Mouse (Mus musculus) neural tube, embryonic 13.5 days (tissue): ENCODE measurements at regions not wholly inside any gene's neighbourhood (a gene's known extent, or its start where the extent isn't known, plus 50 kb on each side); places are given as distances from the start of the nearest gene placed in this dataset. TPM values are rescaled to one million over a fixed set of nuclear protein-coding genes. Genes with fewer than 3 reads are reported as not detected.
A peak's percentile ranks its signal among the peaks of the same experiment; 100 is the strongest.

ENCODE experiments used
- ATAC-seq: fragments of 200-750 bp; cut with Nextera tagmentation; 2 replicates; pipeline ENCODE4 v1.8.0; 2017; ENCODE audit warnings: low read depth, mild to moderate bottlenecking, moderate TSS enrichment, moderate library complexity
- H3K27ac ChIP-seq: fragments of 300-500 bp; sonication (generic); replicated peaks from 2 replicates; pipeline ENCODE4 v1.5.1; 2015; ENCODE audit warnings: moderate library complexity, mild to moderate bottlenecking, inconsistent platforms
- H3K27me3 ChIP-seq: fragments of 300-500 bp; sonication (generic); 2 replicates; pipeline ENCODE4 v1.6.1; 2015; ENCODE audit warnings: mild to moderate bottlenecking, inconsistent platforms
- H3K36me3 ChIP-seq: fragments of 300-500 bp; sonication (generic); 2 replicates; pipeline ENCODE4 v1.6.1; 2015; ENCODE audit warnings: mild to moderate bottlenecking, inconsistent platforms
- H3K4me1 ChIP-seq: fragments of 300-500 bp; sonication (generic); replicated peaks from 2 replicates; pipeline ENCODE4 v1.6.1; 2015; ENCODE audit warnings: inconsistent platforms
- H3K4me2 ChIP-seq: fragments of 300-500 bp; sonication (generic); 2 replicates; pipeline ENCODE4 v1.6.1; 2015; ENCODE audit warnings: inconsistent platforms, mild to moderate bottlenecking, moderate library complexity
- H3K4me3 ChIP-seq: fragments of 300-500 bp; sonication (generic); 2 replicates; pipeline ENCODE4 v1.5.1; 2015; ENCODE audit warnings: mild to moderate bottlenecking, inconsistent platforms
- H3K9ac ChIP-seq: fragments of 300-500 bp; sonication (generic); 2 replicates; pipeline ENCODE4 v1.6.1; 2015; ENCODE audit warnings: moderate library complexity, mild to moderate bottlenecking, inconsistent platforms
- H3K9me3 ChIP-seq: fragments of 300-500 bp; sonication (generic); 2 replicates; pipeline ENCODE4 v1.6.1; 2016; ENCODE audit warnings: inconsistent platforms
- WGBS: fragments of 180-500 bp; shearing (Covaris S2); methylation state at CpG from one replicate; pipeline ENCODE4 v1.1.7; 2015; 5-methylcytosine and 5-hydroxymethylcytosine counted together
- microRNA-seq: library from miRNA; unstranded; fragments of <30 nt; microRNA quantifications from one replicate; pipeline ENCODE4, GENCODE M21; 2016

GRCm38 (mm10) chr13:6473401-6474190 lies 74.4 kb upstream of the Pitrm1 start:
- 24% methylated on average over 12 of the region's 12 CpGs for WGBS
- Histone ChIP-seq H3K9ac (0 out of 2 replicates have a peak overlapping the region, but pooled peaks have one; percentile 17), H3K27ac (peak overlapping the region; percentile 75), H3K27me3 (no peaks in the 10 kb centered on the region), H3K4me1 (peaks cover 36% of the 10 kb centered on the region), H3K9me3 (no peaks in the 10 kb centered on the region), H3K4me2 (0 out of 2 replicates have a peak overlapping the region, but pooled peaks have one; percentile 7), H3K4me3 (no peak overlapping the region), H3K36me3 (no peaks in the 10 kb centered on the region)
- peak; percentile 80 for ATAC-seq

- Histone ChIP-seq H3K36me3 (no peaks in the 10 kb centered on the region), H3K27me3 (no peaks in the 10 kb centered on the region), H3K4me1 (no peaks in the 10 kb centered on the region), H3K9ac (no peak overlapping the region), H3K4me2 (no peak overlapping the region), H3K9me3 (no peaks in the 10 kb centered on the region), H3K4me3 (no peak overlapping the region), H3K27ac (no peak overlapping the region)
- ATAC-seq: no peak
- 67% methylated on average over 6 of the region's 6 CpGs for WGBS
Observed at GRCm38 (mm10) chr13:6479667-6480066, 68.3 kb upstream of the Pitrm1 start.

GRCm38 (mm10) chr13:6484418-6484817 lies 63.5 kb upstream of the Pitrm1 start:
- no peak for ATAC-seq
- Histone ChIP-seq H3K9me3 (no peaks in the 10 kb centered on the region), H3K4me1 (no peaks in the 10 kb centered on the region), H3K9ac (no peak overlapping the region), H3K27me3 (no peaks in the 10 kb centered on the region), H3K27ac (no peak overlapping the region), H3K36me3 (no peaks in the 10 kb centered on the region), H3K4me2 (no peak overlapping the region), H3K4me3 (no peak overlapping the region)

GRCm38 (mm10) chr13:6487837-6488236 lies 60.1 kb upstream of the Pitrm1 start:
- 88% methylated on average over 3 of the region's 3 CpGs for WGBS
- H3K4me1 ChIP-seq: no peaks in the 10 kb centered on the region
- H3K27me3 ChIP-seq: no peaks in the 10 kb centered on the region
- no peak overlapping the region for H3K4me2 ChIP-seq
- H3K27ac ChIP-seq: no peak overlapping the region
- no peak overlapping the region for H3K4me3 ChIP-seq
- H3K9ac ChIP-seq: no peak overlapping the region
- no peaks in the 10 kb centered on the region for H3K9me3 ChIP-seq
- H3K36me3 ChIP-seq: no peaks in the 10 kb centered on the region
- no peak for ATAC-seq

GRCm38 (mm10) chr13:6492916-6493619 lies 54.9 kb upstream of the Pitrm1 start:
- H3K27ac ChIP-seq: no peak overlapping the region
- no peak overlapping the region for H3K9ac ChIP-seq
- ATAC-seq: no peak
- H3K27me3 ChIP-seq: no peaks in the 10 kb centered on the region
- H3K36me3 ChIP-seq: no peaks in the 10 kb centered on the region
- WGBS: 82% methylated on average over 5 of the region's 5 CpGs
- no peaks in the 10 kb centered on the region for H3K9me3 ChIP-seq
- no peak overlapping the region for H3K4me3 ChIP-seq
- no peak overlapping the region for H3K4me2 ChIP-seq
- no peaks in the 10 kb centered on the region for H3K4me1 ChIP-seq

Small RNA genes lying in the stretch of these regions (microRNA-seq; reads per million reads assigned to microRNA genes)
- gene Gm26259: not detected
